Mouse (Mus musculus) common myeloid progenitor, adult 5-6 weeks (primary cell): ENCODE results near the gene Arf3. TPM values are rescaled to one million over a fixed set of nuclear protein-coding genes. Genes with fewer than 3 reads are reported as not detected.
"Not testable (repeated sequence)": the region's sequence is repeated elsewhere in the genome, so short reads cannot be mapped to it uniquely, and the experiment has no call there.

Experiments used
- ATAC-seq: replicated peaks from 2 replicates; pipeline ENCODE4 v1.8.0; 2016; ENCODE audit warnings: low read depth, mild to moderate bottlenecking, moderate TSS enrichment, inconsistent platforms; ENCODE audit not compliant: poor library complexity, severe bottlenecking
- total RNA-seq: library from RNA; stranded (forward); fragments of 200-1000, 187-1606 nt; gene quantifications from 2 replicates; pipeline ENCODE4 v1.2.3, GENCODE M21; 2017

Arf3 gene
- 27.0 and 32.8 TPM in 2 replicates for total RNA-seq

- peak; percentile 94 for ATAC-seq
Measured at GRCm38 (mm10) chr15:98762670-98763529, at the start of gene Arf3. TSS of gene Arf3 (minus strand) at chr15:98763214.

GRCm38 (mm10) chr15:98810212-98810611 is 47.2 kb upstream of the Arf3 start:
- not testable (repeated sequence) for ATAC-seq

- ATAC-seq = no peak
Measured at GRCm38 (mm10) chr15:98809390-98809789, 46.4 kb upstream of the Arf3 start, which contains the start of gene Ddn. TSS of gene Ddn (minus strand) at chr15:98809490.

GRCm38 (mm10) chr15:98808651-98809134 is 45.7 kb upstream of the Arf3 start:
- ATAC-seq = no peak

- ATAC-seq = 0 out of 2 replicates have a peak, but pooled peaks have one; percentile 6
Measured at GRCm38 (mm10) chr15:98807895-98808650, 45.1 kb upstream of the Arf3 start.

GRCm38 (mm10) chr15:98806809-98807770 is 44.1 kb upstream of the Arf3 start:
- ATAC-seq = no peak

- no peak for ATAC-seq
Measured at GRCm38 (mm10) chr15:98806071-98806808, 43.2 kb upstream of the Arf3 start.

GRCm38 (mm10) chr15:98805324-98806040 is 42.5 kb upstream of the Arf3 start:
- peak; percentile 28 for ATAC-seq

GRCm38 (mm10) chr15:98804054-98804453 is 41.0 kb upstream of the Arf3 start:
- peak; percentile 67 for ATAC-seq

- no peak for ATAC-seq
Measured at GRCm38 (mm10) chr15:98802926-98803325, 39.9 kb upstream of the Arf3 start.

GRCm38 (mm10) chr15:98799396-98799795 is 36.4 kb upstream of the Arf3 start:
- peak; percentile 46 for ATAC-seq

- ATAC-seq = no peak
Measured at GRCm38 (mm10) chr15:98798903-98799302, 35.9 kb upstream of the Arf3 start.

GRCm38 (mm10) chr15:98797835-98798492 is 35.0 kb upstream of the Arf3 start:
- no peak for ATAC-seq

GRCm38 (mm10) chr15:98796803-98797595 is 34.0 kb upstream of the Arf3 start:
- ATAC-seq = no peak

- no peak for ATAC-seq
Measured at GRCm38 (mm10) chr15:98793141-98793698, 30.2 kb upstream of the Arf3 start.

- no peak for ATAC-seq
Measured at GRCm38 (mm10) chr15:98792233-98793020, 29.4 kb upstream of the Arf3 start.
